Mouse (Mus musculus): ENCODE measurements around the gene Wiz. TPM values are rescaled to one million over a fixed set of nuclear protein-coding genes. Genes with fewer than 3 reads are reported as not detected.

The Wiz gene
- total RNA-seq (2021) = 55.4 and 58.3 TPM in 2 replicates
- long read RNA-seq, partial matches to known transcripts = 3 of 10 reads
- long read RNA-seq, other reads (novel, unspliced or antisense) = 7 of 10 reads

GRCm38 (mm10) chr17:32389101-32389659 lies at the start of gene Wiz:
TSS of gene Wiz (minus strand) at chr17:32389439.
- peak; percentile 96 for DNase-seq

GRCm38 (mm10) chr17:32437106-32437505 lies 47.9 kb upstream of the Wiz start:
- DNase-seq = no peak

- DNase-seq = no peak
Measured at GRCm38 (mm10) chr17:32435151-32435550, 45.9 kb upstream of the Wiz start.

- no peak for DNase-seq
Measured at GRCm38 (mm10) chr17:32434324-32434723, 45.1 kb upstream of the Wiz start.

- DNase-seq = no peak
Measured at GRCm38 (mm10) chr17:32431972-32432371, 42.7 kb upstream of the Wiz start.

GRCm38 (mm10) chr17:32426610-32427009 lies 37.4 kb upstream of the Wiz start:
- no peak for DNase-seq

GRCm38 (mm10) chr17:32424034-32424433 lies 34.8 kb upstream of the Wiz start, which contains the start of gene Pglyrp2:
TSS of gene Pglyrp2 (minus strand) at chr17:32424167.
- DNase-seq = no peak

- no peak for DNase-seq
Measured at GRCm38 (mm10) chr17:32420781-32421180, 31.5 kb upstream of the Wiz start.

- no peak for DNase-seq
Measured at GRCm38 (mm10) chr17:32419989-32420388, 30.8 kb upstream of the Wiz start.

- no peak for DNase-seq
Measured at GRCm38 (mm10) chr17:32416771-32417170, 27.5 kb upstream of the Wiz start.

- DNase-seq = no peak
Measured at GRCm38 (mm10) chr17:32415417-32416020, 26.3 kb upstream of the Wiz start.

- DNase-seq = no peak
Measured at GRCm38 (mm10) chr17:32411898-32412297, 22.7 kb upstream of the Wiz start.

GRCm38 (mm10) chr17:32403417-32403816 lies 14.2 kb upstream of the Wiz start, which contains the start of gene Rasal3:
TSS of gene Rasal3 (minus strand) at chr17:32403583.
- no peak for DNase-seq

GRCm38 (mm10) chr17:32402779-32403157 lies 13.5 kb upstream of the Wiz start:
- DNase-seq = no peak

GRCm38 (mm10) chr17:32402011-32402778 lies 13.0 kb upstream of the Wiz start:
- DNase-seq = no peak

GRCm38 (mm10) chr17:32396266-32396665 lies 7.0 kb upstream of the Wiz start:
- DNase-seq = no peak

GRCm38 (mm10) chr17:32393944-32394343 lies 4.7 kb upstream of the Wiz start:
- peak; percentile 38 for DNase-seq

- DNase-seq = peak; percentile 51
Measured at GRCm38 (mm10) chr17:32388370-32389100, 704 bp downstream of the Wiz start.

GRCm38 (mm10) chr17:32387986-32388369 lies 1.3 kb downstream of the Wiz start:
- no peak for DNase-seq

GRCm38 (mm10) chr17:32386659-32387432 lies 2.4 kb downstream of the Wiz start:
- DNase-seq = no peak

GRCm38 (mm10) chr17:32383661-32384060 lies 5.6 kb downstream of the Wiz start:
- DNase-seq = no peak

- peak; percentile 53 for DNase-seq
Measured at GRCm38 (mm10) chr17:32382576-32382975, 6.7 kb downstream of the Wiz start.
